Mouse (Mus musculus): ENCODE results near the gene Vmn1r176.
"Not testable (repeated sequence)": the region's sequence is repeated elsewhere in the genome, so short reads cannot be mapped to it uniquely, and the experiment has no call there.

Gene Vmn1r176

GRCm38 (mm10) chr7:23837272-23837671 lies at the start of gene Vmn1r176:
Gene Vmn1r176, minus strand, starts transcription at chr7:23837372.
- not testable (repeated sequence) for DNase-seq (ENCODE audit: low read depth, low spot score)

- DNase-seq (ENCODE audit: low read depth, low spot score): not testable (repeated sequence)
Observed at GRCm38 (mm10) chr7:23876918-23877317, 39.7 kb upstream of the Vmn1r176 start.

GRCm38 (mm10) chr7:23866349-23866748 lies 29.2 kb upstream of the Vmn1r176 start, which contains the start of gene Vmn1r177:
Gene Vmn1r177, minus strand, starts transcription at chr7:23866449.
- DNase-seq (ENCODE audit: low read depth, low spot score): not testable (repeated sequence)

DNA sequence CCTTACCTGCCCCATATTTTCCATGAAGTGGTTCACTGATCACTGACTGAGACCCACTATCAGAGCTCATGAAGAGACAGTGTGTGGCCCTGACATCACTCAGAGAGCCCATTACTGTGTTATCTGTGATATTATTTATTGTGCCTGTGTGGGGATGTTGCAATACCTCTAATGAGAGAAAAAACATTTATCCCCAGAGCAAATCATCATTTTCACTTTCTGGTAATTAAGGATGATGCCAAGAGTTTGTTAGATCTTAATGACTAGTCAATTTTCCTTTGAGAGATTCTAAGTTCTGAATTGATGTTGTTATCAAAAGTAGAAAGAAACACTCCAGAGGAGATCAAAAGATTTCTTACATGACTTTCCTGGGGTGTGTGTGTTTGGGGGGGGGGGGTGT lies 26.6 kb downstream of the Vmn1r176 start, which contains the start of gene Vmn1r175:
Gene Vmn1r175, minus strand, starts transcription at position 101 of the 400 bp plus-strand sequence.
- DNase-seq (ENCODE audit: low read depth, low spot score): not testable (repeated sequence)

DNA sequence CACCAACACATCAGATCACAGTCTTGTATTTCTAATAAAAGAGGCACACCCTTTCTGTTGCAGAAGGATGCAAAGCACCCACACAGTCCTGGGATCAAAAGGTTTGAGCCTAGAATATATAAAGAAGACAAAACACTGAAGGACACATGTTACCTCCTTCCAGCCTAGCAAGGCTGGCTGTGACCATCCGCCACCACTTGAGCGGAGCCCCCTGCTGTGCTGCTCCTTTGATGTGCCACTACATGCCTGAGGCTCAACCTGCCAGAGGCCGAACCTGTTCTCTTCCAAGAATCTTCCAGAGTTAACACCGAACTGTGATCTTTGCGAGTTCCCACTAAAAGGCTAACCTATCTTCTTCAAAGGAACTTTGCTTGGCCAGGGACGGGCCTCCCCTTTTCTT lies 52.6 kb downstream of the Vmn1r176 start:
- DNase-seq (ENCODE audit: low read depth, low spot score): peak; percentile 28

Measured in R1 (cell line).